Mouse (Mus musculus) heart, postnatal 0 days (tissue): ENCODE measurements around the gene Tcn2. TPM values are rescaled to one million over a fixed set of nuclear protein-coding genes. Genes with fewer than 3 reads are reported as not detected.

Experiments used
- ATAC-seq: fragments of 200-750 bp; cut with Nextera tagmentation; 2 replicates; pipeline ENCODE4 v1.8.0; 2017; ENCODE audit warnings: low read depth, moderate number of reproducible peaks, moderate library complexity; ENCODE audit not compliant: insufficient read depth
- DNase-seq: peaks from one replicate; pipeline ENCODE4 v3.0.0-alpha.2; 2016; ENCODE audit warnings: low spot score
- H3K27ac ChIP-seq: fragments of 300-500 bp; sonication (generic); 2 replicates; pipeline ENCODE4 v1.5.1; 2014; ENCODE audit warnings: low read depth, mild to moderate bottlenecking
- H3K27me3 ChIP-seq: fragments of 300-500 bp; sonication (generic); 2 replicates; pipeline ENCODE4 v1.6.1; 2014; ENCODE audit warnings: low read length, mixed read lengths; ENCODE audit not compliant: control insufficient read depth, insufficient read depth
- H3K36me3 ChIP-seq: fragments of 300-500 bp; sonication (generic); replicated peaks from 2 replicates; pipeline ENCODE4 v1.6.1; 2014; ENCODE audit warnings: low read length, mixed read lengths; ENCODE audit not compliant: control insufficient read depth, insufficient read depth
- H3K4me1 ChIP-seq: fragments of 300-500 bp; sonication (generic); 2 replicates; pipeline ENCODE4 v1.6.1; 2014; ENCODE audit warnings: antibody characterized with exemption; ENCODE audit not compliant: control insufficient read depth, insufficient read depth
- H3K4me2 ChIP-seq: fragments of 300-500 bp; sonication (generic); 2 replicates; pipeline ENCODE4 v1.6.1; 2014; ENCODE audit warnings: low read depth, mild to moderate bottlenecking, low read length, moderate library complexity
- H3K4me3 ChIP-seq: fragments of 300-500 bp; sonication (generic); 2 replicates; pipeline ENCODE4 v1.5.1; 2014; ENCODE audit warnings: low read depth, low read length
- H3K9ac ChIP-seq: fragments of 300-500 bp; sonication (generic); replicated peaks from 2 replicates; pipeline ENCODE4 v1.6.1; 2014; ENCODE audit warnings: low read depth, low read length, mixed read lengths
- H3K9me3 ChIP-seq: fragments of 300-500 bp; sonication (generic); replicated peaks from 2 replicates; pipeline ENCODE4 v1.6.1; 2016; ENCODE audit warnings: low read length; ENCODE audit not compliant: control insufficient read depth
- CTCF ChIP-seq: IDR thresholded peaks from 2 replicates; pipeline ENCODE4 v1.5.1; 2016; ENCODE audit warnings: antibody characterized with exemption, control low read depth, low read depth
- EP300 ChIP-seq: IDR thresholded peaks from 2 replicates; pipeline ENCODE4 v1.6.1; 2016; ENCODE audit warnings: antibody characterized with exemption, low read depth
- WGBS: fragments of 180-500 bp; shearing (Covaris S2); extraction: QIAGEN DNeasy Blood & Tissue Kit; methylation state at CpG from one replicate; pipeline ENCODE4 v1.1.7; 2014; 5-methylcytosine and 5-hydroxymethylcytosine counted together
- polyA plus RNA-seq: library from polyadenylated mRNA; unstranded; fragments of >200 nt; fragmentation: Nextera tagmentation; extraction: Ambion mirVana; gene quantifications from 2 replicates; pipeline ENCODE4 v1.2.1, GENCODE M21; 2015
- total RNA-seq: library from RNA; depleted of rRNA; stranded (reverse); fragments of >200 nt; gene quantifications from 2 replicates; pipeline ENCODE4 v1.2.3, GENCODE M21; 2014; ENCODE audit warnings: low replicate concordance; rRNA removed

The Tcn2 gene
- total and polyA plus RNA-seq, 2 experiments from 2014 or later: 67.2 to 113 TPM

- peak overlapping the region; percentile 76; the same call in 1 of the 2 replicates for H3K4me2 ChIP-seq
- TF ChIP-seq CTCF (no peak), EP300 (no peak)
- H3K36me3 ChIP-seq: peaks cover 18% of the 10 kb centered on the region
- WGBS: 80% methylated on average over 6 of the region's 6 CpGs
- H3K4me1 ChIP-seq: 0 out of 2 replicates have a peak, but pooled peaks cover 4% of the 10 kb centered on the region
- no peak overlapping the region for H3K27ac ChIP-seq
- no peak overlapping the region for H3K9ac ChIP-seq
- no peak for DNase-seq
- ATAC-seq: no peak
- H3K27me3 ChIP-seq: no peaks in the 10 kb centered on the region
- no peak overlapping the region for H3K4me3 ChIP-seq
- no peaks in the 10 kb centered on the region for H3K9me3 ChIP-seq
Observed at GRCm38 (mm10) chr11:3893970-3894369, 38.0 kb downstream of the Tcn2 start.

DNA sequence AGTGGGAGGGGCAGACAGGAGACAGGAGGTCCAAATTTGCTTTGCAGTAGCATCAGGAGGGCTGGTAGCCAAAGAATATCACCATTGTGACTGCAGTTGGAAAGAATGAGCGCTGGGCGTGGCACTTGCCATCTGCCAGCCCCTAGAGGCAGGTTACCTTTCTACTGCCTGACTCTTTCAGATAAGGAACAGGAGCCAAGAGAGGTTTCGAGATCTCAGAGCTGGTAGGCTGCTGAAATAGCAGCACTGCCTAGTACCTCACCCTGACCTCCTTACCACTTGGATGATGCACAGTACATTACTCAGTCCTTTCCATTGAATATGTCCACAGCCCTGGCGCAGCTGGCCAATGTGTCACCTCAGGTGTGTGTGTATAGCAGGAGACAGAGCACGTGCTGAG lies 44.6 kb downstream of the Tcn2 start:
- Histone ChIP-seq H3K27me3 (0 out of 2 replicates have a peak, but pooled peaks cover 5% of the 10 kb centered on the region), H3K4me1 (no peaks in the 10 kb centered on the region), H3K4me2 (no peak overlapping the region), H3K9me3 (no peaks in the 10 kb centered on the region), H3K4me3 (no peak overlapping the region), H3K36me3 (no peaks in the 10 kb centered on the region), H3K27ac (no peak overlapping the region), H3K9ac (no peak overlapping the region)
- WGBS: 59% methylated on average over 5 of the region's 5 CpGs
- TF ChIP-seq CTCF (no peak), EP300 (no peak)
- ATAC-seq (no peak), DNase-seq (no peak)

- 0 out of 2 replicates have a peak, but pooled peaks cover 7% of the 10 kb centered on the region for H3K27me3 ChIP-seq
- ATAC-seq (no peak), DNase-seq (no peak)
- no peaks in the 10 kb centered on the region for H3K36me3 ChIP-seq
- H3K27ac ChIP-seq: no peak overlapping the region
- H3K9me3 ChIP-seq: no peaks in the 10 kb centered on the region
- TF ChIP-seq CTCF (no peak), EP300 (no peak)
- H3K4me1 ChIP-seq: no peaks in the 10 kb centered on the region
- H3K9ac ChIP-seq: no peak overlapping the region
- 82% methylated on average over 3 of the region's 3 CpGs for WGBS
- no peak overlapping the region for H3K4me2 ChIP-seq
- H3K4me3 ChIP-seq: no peak overlapping the region
Observed at GRCm38 (mm10) chr11:3883711-3884110, 48.2 kb downstream of the Tcn2 start.

DNA sequence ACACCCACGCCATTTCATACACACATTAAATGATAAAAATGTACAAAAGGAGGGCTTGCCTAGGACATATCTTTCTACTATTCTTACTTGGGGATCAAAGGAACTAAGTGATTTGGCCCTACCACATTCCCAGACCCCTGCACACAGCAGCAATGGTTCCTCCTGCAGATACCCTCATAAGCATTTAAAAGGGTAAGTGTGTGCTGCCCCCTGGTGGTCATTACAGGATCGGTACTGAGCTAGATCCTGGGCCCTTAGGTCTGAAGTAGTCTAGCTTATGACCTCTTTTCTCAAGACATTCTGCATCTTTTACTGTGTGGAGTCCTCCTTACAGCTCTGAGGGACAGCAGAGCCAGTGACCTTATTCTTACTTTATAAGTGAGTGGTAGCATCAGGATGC lies 52.1 kb downstream of the Tcn2 start:
- ATAC-seq (0 out of 2 replicates have a peak, but pooled peaks have one; percentile 62), DNase-seq (peak; percentile 81)

DNA sequence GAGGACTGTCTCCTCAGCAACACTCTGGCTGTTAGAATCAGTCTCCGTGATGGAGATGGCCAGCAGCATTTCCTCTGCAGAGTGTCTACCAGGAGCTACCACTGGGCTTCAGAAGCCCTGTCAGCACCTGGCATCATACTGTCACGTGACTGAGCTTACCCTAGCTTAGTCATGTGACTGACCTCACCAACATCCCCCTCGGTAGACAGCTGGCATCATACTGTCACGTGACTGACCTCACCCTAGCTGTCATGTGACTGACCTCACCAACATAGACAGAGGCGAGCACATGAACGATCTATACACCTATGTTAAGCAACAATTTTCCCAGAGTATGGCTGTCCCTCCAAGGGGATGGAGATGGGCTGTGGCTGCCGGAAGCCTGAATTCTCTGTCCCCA lies 53.3 kb downstream of the Tcn2 start:
- 61% methylated on average over 7 of the region's 7 CpGs for WGBS
- no peak for ATAC-seq
- Histone ChIP-seq H3K4me1 (no peaks in the 10 kb centered on the region), H3K9me3 (no peaks in the 10 kb centered on the region), H3K27ac (no peak overlapping the region), H3K9ac (no peak overlapping the region), H3K4me2 (no peak overlapping the region), H3K4me3 (no peak overlapping the region), H3K27me3 (0 out of 2 replicates have a peak, but pooled peaks cover 2% of the 10 kb centered on the region), H3K36me3 (no peaks in the 10 kb centered on the region)
- no peak for TF ChIP-seq CTCF
- no peak for TF ChIP-seq EP300
- DNase-seq: no peak

More for the DNA sequence above, 52.1 kb downstream of the Tcn2 start:
- H3K9me3 ChIP-seq: no peaks in the 10 kb centered on the region
- H3K27ac ChIP-seq: no peak overlapping the region
- TF ChIP-seq EP300 (no peak), CTCF (peak; percentile 90)
- no peak overlapping the region for H3K9ac ChIP-seq
- 34% methylated on average over 2 of the region's 2 CpGs for WGBS
- H3K36me3 ChIP-seq: no peaks in the 10 kb centered on the region
- H3K4me2 ChIP-seq: no peak overlapping the region
- H3K4me3 ChIP-seq: no peak overlapping the region
- 0 out of 2 replicates have a peak, but pooled peaks cover 2% of the 10 kb centered on the region for H3K27me3 ChIP-seq
- H3K4me1 ChIP-seq: no peaks in the 10 kb centered on the region

GRCm38 (mm10) chr11:3876419-3876818 lies 55.5 kb downstream of the Tcn2 start:
- Histone ChIP-seq H3K4me3 (no peak overlapping the region), H3K9ac (no peak overlapping the region), H3K4me2 (no peak overlapping the region), H3K27ac (no peak overlapping the region), H3K36me3 (no peaks in the 10 kb centered on the region), H3K9me3 (no peaks in the 10 kb centered on the region), H3K27me3 (0 out of 2 replicates have a peak, but pooled peaks cover 2% of the 10 kb centered on the region), H3K4me1 (no peaks in the 10 kb centered on the region)
- no peak for ATAC-seq
- no peak for DNase-seq
- no peak for TF ChIP-seq EP300
- no peak for TF ChIP-seq CTCF
- WGBS: 66% methylated on average over 6 of the region's 6 CpGs

Other genes with a start within 250 kb of the Tcn2 start
- gene Osbp2, start 68.3 kb downstream of the Tcn2 start, total RNA-seq: 6.3 and 8.9 TPM in 2 replicates
- gene Osbp2, start 68.3 kb downstream of the Tcn2 start, polyA plus RNA-seq: 2.9 TPM in 2 replicates
- gene 4921536K21Rik, start 37.1 kb downstream of the Tcn2 start, total RNA-seq: not detected in 2 replicates
- 0.11 and 0.12 TPM in 2 replicates for gene 4921536K21Rik, start 37.1 kb downstream of the Tcn2 start, polyA plus RNA-seq
- gene Dusp18, start 36.9 kb downstream of the Tcn2 start, total RNA-seq: 10.4 and 14.8 TPM in 2 replicates
- gene Dusp18, start 36.9 kb downstream of the Tcn2 start, polyA plus RNA-seq: 9.8 and 16.5 TPM in 2 replicates
- 9.8 and 11.2 TPM in 2 replicates for gene Slc35e4, start 17.5 kb downstream of the Tcn2 start, total RNA-seq
- gene Slc35e4, start 17.5 kb downstream of the Tcn2 start, polyA plus RNA-seq: 3.0 and 3.2 TPM in 2 replicates
- gene Pes1, start 31.8 kb upstream of the Tcn2 start, total RNA-seq: 24.9 and 39.7 TPM in 2 replicates
- 28.8 and 29.8 TPM in 2 replicates for gene Pes1, start 31.8 kb upstream of the Tcn2 start, polyA plus RNA-seq
- not detected in 2 replicates for gene 4930556J24Rik, start 44.6 kb upstream of the Tcn2 start, total RNA-seq
- not detected in 2 replicates for gene 4930556J24Rik, start 44.6 kb upstream of the Tcn2 start, polyA plus RNA-seq
- gene Gal3st1, start 51.5 kb upstream of the Tcn2 start, total RNA-seq: 0.81 TPM in 1 of 2 replicates, not detected in the other
- 0.14 and 0.37 TPM in 2 replicates for gene Gal3st1, start 51.5 kb upstream of the Tcn2 start, polyA plus RNA-seq
- gene Sec14l4, start 99.3 kb upstream of the Tcn2 start, total RNA-seq: not detected in 2 replicates
- 0.14 TPM in 1 of 2 replicates, not detected in the other for gene Sec14l4, start 99.3 kb upstream of the Tcn2 start, polyA plus RNA-seq
- not detected in 2 replicates for gene Sec14l3, start 132.7 kb upstream of the Tcn2 start, total RNA-seq
- gene Sec14l3, start 132.7 kb upstream of the Tcn2 start, polyA plus RNA-seq: 0.20 and 4.0 TPM in 2 replicates
- gene Mtfp1, start 163.3 kb upstream of the Tcn2 start, total RNA-seq: 47.0 and 64.0 TPM in 2 replicates
- 57.8 and 63.6 TPM in 2 replicates for gene Mtfp1, start 163.3 kb upstream of the Tcn2 start, polyA plus RNA-seq
- gene Sec14l2, start 191.3 kb upstream of the Tcn2 start, total RNA-seq: 0.27 and 1.8 TPM in 2 replicates
- gene Sec14l2, start 191.3 kb upstream of the Tcn2 start, polyA plus RNA-seq: 0.41 and 0.49 TPM in 2 replicates
- gene Rnf215, start 203.0 kb upstream of the Tcn2 start, total RNA-seq: 21.3 and 36.1 TPM in 2 replicates
- gene Rnf215, start 203.0 kb upstream of the Tcn2 start, polyA plus RNA-seq: 17.4 and 17.6 TPM in 2 replicates
- 4.5 and 6.5 TPM in 2 replicates for gene Ccdc157, start 228.1 kb upstream of the Tcn2 start, total RNA-seq
- 2.7 and 2.8 TPM in 2 replicates for gene Ccdc157, start 228.1 kb upstream of the Tcn2 start, polyA plus RNA-seq
- 14.0 and 20.6 TPM in 2 replicates for gene Sf3a1, start 228.2 kb upstream of the Tcn2 start, total RNA-seq
- gene Sf3a1, start 228.2 kb upstream of the Tcn2 start, polyA plus RNA-seq: 16.4 and 16.7 TPM in 2 replicates